Mouse (Mus musculus) frontal cortex, postnatal 25 days (tissue): Measurements from ENCODE around the gene Rabgap1l.

Experiments
- DNase-seq, 2 experiments: peaks; one replicate each; pipeline ENCODE4 v3.0.0; 2022; ENCODE audit warnings: low spot score in 2 of 2

Gene Rabgap1l

DNA sequence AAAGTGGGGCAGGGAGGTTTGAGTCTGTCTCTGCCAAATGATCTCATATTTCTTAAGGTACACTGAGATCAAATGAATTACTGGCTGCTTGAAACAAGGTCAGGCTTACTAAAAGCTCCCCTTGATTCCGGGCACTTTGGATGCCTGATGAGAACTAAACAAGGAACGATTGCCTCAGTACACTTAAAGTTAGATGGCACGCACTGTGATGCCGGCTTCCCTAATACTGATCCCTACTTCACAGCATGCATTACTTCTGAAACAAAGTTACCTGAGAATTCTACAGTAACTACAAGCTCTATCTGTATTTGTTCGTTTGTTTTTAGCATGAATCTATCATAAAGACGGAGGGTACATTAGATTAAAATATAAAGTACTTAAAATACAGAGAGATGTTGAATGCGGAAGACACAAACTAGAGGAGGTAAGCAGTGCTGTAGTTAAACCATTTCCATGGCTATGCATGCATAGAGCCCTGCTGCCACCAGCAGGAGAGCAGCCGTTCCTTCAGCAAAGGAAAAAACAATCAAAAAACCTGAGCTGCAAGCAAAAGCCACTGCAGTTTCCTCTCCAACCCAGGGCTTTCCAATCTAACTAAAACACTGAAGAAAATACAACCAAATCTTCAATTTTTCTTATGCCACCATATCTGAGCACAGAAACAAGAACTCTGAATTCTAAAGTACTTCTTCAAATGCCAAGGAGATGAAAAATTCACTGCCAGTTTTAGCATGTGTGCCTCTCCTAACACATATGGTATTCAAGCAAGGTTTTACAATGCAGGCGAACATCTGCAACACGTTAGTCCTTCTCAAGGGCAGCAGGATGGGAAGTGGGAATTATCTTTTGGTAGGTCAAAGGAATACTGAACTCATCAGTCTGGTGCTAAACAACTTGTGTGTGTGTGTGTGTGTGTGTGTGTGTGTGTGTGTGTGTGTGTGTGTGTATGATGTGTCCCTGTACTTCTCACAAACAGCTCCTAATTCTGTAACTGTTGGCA lies 415.4 kb downstream of the Rabgap1l start:
- DNase-seq, result peak in 1 of 2 experiments; percentile 27

DNA sequence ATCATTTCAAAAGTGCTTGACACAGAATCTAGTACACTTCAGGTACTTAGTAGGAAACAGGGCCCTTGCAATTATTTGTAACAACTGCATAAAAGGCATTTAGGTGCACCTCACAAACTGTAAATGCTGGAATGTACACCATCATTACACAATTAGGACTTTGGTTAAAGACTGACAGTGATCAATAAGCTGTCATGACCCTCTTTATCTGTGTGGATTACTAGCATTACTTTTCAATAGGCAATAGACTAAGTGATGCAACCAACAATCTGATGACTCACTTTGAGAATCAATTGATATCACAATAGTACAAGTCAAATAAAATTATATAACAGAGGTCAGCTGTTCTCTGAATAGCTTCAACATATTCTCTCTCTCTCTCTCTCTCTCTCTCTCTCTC lies 418.5 kb downstream of the Rabgap1l start:
- no peak for DNase-seq

DNA sequence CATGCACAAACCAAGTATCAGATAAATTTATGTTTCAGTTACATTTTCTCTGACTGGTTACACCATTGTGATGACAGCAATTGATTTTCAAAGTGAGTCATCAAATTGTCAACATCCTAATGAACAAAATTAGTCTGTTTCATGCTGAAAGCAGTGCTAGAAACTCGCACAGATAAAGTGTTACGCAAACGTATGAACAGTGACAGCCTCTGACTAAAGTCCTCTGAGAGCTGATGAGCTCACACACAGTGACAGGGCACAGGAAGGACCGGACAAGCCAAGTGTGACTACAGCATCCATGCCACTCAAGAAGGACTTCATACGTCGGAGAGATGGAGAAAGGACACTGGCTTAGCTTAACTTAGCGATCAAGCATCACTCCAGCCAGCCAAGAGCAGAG lies 419.7 kb downstream of the Rabgap1l start:
- no peak for DNase-seq

DNA sequence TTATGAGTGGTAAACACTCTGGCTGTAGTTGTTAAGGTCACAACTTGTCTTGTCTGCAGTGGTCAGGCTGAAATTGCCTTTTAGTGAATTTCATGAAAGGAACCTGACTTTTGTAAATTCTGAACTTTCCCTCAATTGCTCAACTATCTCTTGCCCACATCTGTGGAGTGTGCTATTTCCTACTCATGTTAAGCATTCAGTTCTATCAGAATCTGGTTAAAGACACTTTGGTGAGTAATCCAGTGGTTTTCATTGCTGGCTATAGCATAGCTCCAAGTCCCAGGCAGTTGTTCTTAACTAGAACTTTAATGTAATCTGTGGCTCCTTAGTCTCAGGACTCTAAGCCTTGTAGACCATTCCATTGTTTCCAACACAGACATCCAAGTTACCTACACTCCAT lies 421.3 kb downstream of the Rabgap1l start:
- no peak for DNase-seq

DNA sequence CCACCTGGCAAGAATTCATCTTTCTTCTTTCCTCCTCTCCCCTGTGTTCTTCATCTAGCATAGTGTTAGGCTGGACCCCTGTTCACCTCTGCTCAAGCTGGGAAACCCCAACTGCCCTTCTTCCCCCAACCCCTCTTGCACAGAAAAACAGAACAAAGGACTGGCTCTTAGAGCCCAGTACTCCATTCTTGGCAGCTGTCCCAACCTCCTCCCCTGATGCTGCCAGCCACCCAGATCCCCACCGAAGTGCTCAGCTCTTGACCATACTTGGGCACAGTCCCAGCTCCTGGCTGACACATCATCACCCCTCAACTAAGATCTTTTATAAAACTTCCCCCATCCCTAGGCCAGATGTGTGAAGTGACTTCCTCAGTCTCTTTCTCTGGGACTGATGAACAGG lies 422.5 kb downstream of the Rabgap1l start:
- peak in 1 of 2 experiments; percentile 10 for DNase-seq

DNA sequence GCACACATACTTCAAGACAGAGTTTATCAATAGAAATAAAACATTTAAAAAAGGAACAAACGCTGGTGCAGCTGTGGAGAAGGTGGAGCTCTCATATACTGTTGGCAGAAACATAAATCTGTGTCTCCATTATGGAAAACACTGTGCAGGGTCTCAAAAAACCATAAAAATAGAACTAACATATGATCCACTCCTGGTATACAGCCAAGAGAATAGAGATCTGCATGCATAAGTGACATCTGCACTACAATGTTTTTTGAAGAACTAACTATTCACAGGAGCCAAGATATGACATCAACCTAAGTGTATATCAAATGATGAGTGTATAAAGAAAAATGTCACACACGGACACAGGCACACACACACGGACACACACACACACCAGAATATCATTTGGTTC lies 426.4 kb downstream of the Rabgap1l start:
- no peak for DNase-seq

DNA sequence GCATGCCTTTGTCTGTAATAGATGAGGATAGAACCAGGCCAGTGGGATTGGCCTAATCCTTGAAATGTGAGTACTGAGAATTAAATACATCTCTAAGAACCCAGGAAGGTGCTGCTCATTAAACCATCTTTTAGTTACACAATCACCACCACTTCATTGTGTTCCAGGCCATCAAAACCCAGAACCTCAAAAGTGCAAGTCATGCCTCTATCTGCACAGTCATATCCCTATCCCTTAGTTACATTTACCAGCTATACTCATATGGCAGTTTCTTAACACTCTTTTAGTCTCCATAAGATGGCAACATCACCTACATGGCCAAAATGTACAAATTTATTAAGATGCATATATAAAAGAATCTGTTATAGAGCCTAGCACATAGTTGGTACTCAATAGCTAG lies 435.7 kb downstream of the Rabgap1l start:
- DNase-seq, result no peak

DNA sequence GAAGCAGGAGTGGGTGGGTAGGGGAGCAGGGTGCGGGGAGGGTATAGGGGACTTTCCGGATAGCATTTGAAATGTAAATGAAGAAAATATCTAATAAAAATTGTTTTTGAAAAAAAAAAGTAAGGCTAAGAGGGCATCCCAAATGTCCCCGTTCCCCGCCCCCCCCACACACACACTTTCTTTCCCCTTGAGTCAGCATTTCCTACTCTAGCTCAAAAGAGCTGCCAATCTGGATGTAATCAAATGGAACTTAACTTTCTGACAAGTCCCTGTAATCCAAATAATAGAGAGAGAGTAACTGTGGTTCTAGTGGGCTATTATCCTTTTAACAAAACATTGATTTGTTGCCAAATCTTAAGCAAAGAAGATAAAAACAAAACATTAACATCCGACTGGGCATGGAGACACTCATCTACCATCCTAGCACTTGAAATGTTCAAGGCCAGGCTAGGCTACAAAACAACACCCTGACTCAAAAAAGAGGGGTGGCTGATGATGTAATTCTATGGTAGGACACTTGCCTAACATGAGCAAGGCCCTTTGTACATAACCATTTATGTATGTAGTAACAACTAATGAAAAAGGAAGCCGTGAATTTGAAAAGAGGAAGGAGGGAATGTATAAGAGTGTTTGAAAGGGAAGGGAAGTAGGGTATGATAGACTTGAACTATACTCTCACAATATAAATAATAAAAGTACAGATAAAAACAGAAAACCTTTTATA lies 439.1 kb downstream of the Rabgap1l start:
- DNase-seq, result no peak

DNA sequence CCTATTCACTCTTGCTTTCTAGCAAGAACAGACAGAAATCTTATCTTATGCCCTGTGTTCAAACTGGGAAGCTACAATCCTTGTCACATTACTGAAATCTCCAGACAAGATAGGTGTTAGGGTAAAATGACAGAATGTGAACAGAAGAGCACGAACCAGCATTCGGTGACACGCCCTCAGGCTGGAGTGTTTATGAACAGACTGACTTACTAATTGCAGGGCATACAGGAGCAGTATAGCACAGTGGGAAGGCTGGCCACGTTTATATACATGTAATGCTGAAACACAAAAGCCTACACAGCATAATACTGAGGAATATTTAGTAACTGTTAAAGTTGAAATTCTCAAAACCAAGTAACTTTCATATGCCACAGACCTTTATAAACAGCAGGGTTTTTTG lies 440.7 kb downstream of the Rabgap1l start:
- DNase-seq, result no peak

DNA sequence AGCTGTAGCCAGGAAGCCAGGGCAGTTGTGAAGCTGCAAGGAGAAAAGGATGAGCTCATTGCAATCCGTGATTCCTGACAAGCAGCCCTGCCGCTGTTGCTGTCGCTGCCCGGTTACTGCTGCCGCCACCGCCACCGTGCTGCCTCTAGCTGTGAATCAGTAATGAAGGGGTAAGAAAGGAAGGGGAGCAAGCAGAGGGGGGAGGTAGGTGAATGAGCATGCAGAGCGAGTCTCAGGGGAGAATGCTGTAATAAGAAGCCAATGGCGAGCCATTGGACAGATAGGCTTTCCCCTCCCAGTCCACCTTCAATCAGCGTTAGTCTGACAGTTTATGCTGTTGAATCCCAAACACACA lies 441.2 kb downstream of the Rabgap1l start:
- peak; percentile 57 to 68 for DNase-seq

DNA sequence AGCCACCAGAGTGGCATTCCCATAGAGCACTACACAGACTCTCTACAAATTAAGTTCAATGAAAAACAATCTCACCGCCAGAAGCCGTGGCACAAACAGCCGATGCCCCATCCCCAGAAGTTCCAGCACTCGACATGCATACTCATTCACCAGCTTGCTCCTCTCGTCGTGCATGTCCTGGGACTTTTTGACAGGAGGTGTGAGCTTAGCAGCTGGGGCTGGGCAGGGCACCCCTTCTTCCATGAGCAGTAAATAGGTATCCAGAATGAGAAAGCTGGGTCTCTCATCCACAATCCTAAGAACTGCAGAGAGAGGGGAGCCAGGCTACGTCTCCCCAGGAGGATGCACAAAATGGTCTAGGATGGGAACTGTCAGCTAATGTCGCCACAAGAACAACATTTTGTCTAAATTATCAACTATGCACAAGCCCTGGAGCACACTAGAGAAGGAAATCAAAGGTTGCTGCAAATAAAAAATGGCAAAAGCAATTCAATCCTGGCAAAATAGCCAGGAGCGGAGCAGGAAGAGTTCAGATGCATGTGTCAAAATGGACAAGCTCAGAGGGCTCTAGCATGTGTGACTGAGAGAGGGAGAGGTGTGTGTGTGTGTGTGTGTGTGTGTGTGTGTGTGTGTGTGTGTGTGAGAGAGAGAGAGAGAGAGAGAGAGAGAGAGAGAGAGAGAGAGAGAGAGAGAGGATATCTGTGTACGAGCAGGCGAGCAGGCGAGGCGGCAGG lies 441.7 kb downstream of the Rabgap1l start:
- DNase-seq, result peak; percentile 22 to 39

DNA sequence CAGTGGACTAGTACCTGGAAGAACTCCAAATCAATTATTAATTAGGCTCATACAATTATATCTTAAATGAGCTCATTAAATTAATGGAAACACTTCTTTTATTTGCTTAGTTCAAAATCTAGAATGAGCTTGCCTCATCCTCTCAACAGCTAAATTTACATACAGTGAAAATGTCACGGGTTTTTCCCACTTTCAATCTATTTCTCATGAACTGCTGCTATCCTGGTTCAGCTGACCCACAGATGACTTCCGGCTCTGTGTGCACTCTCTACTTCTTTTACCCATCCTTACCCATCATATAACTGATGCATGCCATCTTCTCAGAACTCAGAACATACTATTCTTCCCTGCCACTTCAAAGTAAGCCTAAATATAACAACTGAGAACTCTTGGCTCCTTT lies 452.4 kb downstream of the Rabgap1l start:
- DNase-seq, result no peak

DNA sequence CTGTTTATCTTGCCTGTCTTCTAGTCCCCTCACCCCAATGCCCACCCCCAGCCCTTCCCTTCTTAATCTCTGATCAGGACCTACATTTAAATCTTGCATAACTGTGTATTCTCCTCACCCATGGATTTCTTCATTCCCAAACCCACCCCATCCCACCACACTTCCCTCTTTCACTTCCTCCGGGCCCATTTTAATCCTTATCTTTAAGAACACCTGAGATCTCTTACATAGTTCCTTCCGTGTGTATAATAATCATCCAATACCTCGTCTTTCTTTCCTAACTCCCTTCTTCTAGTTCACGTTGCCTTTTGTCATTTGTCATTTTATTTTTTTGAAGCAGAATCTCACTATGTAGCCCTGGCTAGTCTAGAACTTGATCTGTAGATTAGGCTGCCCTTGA lies 453.6 kb downstream of the Rabgap1l start:
- DNase-seq, result no peak

DNA sequence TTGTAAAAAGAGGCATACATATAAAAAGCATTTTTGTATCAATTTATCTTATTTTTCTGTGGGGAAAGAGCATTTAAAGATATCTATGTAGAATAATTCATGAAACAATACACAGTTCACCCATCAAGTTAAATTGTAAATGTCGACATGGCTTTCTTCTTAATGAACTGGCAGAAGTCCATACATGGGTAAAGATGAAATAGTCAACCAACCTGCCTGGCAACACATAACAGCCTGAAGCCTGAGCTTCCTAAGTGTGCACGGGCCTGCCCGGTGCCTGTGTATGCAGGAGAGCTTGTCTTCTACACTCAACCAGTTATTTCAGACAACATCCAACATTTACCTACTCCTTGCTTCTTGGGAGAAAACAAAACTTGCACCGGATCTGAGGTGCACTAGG lies 458.2 kb downstream of the Rabgap1l start:
- DNase-seq, result no peak

DNA sequence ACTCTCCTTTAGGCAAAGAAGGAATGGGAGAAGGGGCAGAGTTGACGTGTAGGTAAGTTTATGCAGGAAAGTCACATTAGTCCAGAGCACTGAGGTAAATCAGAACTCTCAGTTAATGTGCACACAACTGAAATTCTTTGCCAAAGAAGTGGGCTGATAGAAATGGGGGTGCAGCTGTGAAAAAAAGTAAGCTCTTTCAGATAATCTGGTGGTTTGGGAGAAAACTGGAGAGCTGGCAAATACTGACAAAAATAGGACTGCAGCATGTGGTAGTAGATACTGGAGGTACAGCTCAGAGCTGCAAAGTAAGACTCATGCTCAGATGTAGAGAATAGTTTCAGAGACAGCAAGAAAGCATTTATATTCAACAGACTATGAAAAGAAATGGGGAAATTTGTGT lies 462.2 kb downstream of the Rabgap1l start:
- no peak for DNase-seq

DNA sequence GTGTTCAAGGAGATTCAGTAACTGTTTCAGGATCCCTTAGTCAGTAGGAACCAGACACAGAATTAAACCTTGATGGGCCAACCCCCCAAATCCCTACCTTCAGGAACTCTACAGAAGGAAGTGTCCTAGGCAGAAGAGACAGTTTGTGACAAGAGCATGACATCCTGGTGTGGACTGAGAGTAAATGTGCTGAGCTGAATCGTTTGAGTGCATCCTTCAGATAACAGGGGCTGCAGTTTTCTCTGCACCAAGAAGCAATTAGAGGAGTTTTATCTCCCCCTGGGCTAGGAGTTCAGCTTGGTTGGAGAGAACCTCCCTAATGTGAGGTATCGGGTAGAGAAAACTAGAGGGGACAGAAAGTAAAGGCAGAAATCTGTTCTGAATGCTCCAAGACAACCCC lies 462.8 kb downstream of the Rabgap1l start:
- no peak for DNase-seq

DNA sequence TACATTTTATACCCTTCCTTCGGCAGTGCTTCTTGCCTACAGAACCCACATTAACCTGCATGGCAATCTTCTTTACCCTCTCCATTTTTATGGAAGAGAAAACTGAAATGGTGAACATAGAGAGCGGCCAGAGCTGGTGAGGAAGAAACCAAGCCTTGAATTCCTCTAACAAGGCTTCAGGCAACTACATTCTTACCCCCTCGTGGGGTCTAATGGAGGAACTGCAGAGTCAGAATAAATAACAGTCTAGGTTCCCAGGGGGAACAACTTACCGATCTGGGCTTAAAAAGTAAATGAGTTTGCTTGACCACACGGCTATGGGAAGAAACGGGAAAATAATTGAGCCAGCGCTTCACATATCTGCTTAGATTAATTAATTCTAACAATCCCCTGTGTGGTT lies 463.2 kb downstream of the Rabgap1l start:
- no peak for DNase-seq

DNA sequence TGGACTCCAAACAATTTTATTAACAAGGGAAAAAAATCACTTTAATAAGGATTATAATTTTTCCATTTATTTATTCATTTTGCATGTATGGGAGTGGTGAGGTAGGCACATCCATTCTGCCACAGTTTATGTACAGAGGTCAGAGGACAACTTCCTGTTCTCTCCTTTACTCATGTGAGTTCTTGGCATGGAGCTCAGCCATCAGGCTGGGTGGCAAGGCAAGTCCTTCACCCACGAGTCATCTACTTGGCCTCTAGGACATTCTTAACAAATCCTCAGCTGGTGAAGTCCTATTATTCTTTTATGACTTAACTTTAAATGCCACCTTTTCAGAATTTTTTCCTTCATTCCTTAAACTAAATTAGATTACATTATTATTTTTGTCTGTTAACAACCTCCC lies 465.5 kb downstream of the Rabgap1l start:
- no peak for DNase-seq

DNA sequence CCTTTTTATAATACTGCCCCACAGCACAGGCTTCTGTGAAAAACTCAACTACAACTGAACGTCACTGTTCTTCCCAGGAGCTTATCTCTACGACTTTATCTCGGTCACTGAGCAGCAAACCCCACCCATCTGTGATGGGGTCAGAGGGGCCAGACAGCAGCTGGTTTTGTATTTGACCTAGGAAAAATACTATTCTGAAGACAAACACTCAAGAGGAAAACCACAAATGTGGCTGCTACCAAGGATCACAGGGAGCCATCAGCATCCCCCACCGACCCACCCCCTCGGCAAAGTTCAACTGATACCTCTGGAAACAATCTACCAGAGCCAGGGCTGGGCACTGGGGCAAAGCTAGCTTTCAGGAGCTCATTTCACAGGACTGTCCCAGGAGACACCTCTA lies 467.5 kb downstream of the Rabgap1l start:
- no peak for DNase-seq

DNA sequence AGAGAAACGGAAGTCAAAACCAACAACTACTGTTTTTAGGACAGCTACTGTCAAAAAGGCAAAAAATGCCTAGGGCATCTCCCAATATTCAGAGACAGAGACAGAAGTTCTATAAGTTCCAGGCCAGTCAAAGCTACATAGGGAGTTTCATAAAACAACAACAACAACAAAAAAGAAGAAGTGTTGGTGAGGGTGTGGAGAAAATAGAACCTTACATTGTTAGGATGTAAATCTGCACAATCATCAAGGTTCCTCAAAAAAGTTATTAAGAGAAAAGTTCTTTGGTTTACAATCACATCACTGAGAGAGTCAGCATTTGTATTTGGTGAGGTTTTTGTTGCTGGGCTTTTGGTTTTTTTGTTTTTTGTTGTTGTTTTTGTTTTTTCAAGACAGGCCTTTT lies 472.3 kb downstream of the Rabgap1l start:
- DNase-seq, result no peak

DNA sequence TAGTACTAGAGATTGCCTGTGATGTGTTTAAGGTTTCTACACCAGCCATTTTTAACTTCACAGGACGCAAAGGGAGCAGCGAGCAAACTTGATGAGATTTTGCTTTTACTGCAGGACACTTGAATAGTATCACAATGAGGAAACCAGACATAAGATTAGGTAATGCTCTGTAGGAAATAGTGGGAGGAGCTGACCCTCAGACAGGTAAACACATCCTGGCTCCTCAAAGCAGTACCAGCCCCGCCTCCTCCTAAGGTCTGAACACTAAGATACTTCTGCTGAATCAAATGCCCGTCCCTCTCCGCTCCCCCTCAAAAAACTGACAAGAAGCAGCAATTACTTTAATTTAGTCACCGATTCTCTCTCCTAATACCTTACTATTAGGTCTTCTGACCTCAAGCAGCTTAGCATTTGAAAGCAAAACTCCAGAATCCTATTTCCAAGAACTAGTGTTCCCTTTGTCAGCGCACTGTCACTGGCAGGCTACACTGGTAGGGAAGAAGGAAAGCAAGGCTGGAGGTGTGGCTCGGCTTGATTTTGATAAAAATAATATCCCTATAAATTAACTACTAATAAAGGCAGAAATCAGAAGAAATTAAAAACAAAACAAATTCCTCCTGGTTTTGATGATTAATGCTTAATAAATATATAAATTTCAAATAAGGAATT lies 474.8 kb downstream of the Rabgap1l start:
- DNase-seq, result no peak

DNA sequence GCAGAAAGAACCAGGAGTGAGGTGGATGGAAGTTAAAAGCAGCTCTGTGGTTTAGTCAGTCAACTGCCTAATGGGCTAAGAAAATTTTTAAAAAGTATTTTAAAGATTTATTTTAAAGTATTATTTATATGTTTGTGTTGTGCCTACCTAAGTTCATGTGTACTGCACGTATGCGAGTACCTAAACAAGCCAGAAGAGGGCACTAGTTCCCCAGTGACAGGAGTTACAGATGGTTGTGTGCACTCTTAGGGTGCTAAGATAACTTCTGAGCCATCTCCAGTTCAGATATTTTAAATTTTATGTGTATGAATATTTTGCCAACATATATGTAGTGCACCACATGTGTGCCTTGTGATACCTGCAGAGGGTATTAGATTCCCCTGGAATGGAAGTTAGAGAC lies 476.8 kb downstream of the Rabgap1l start:
- DNase-seq, result no peak
